Mouse (Mus musculus) midbrain, postnatal 0 days (tissue): ENCODE measurements around the gene Akap13. TPM values are rescaled to one million over a fixed set of nuclear protein-coding genes. Genes with fewer than 3 reads are reported as not detected.

Experiments
- ATAC-seq: fragments of 200-750 bp; cut with Nextera tagmentation; 2 replicates; pipeline ENCODE4 v1.8.0; 2017; ENCODE audit warnings: moderate number of reproducible peaks, mild to moderate bottlenecking, moderate TSS enrichment, moderate library complexity; ENCODE audit not compliant: low FRiP score
- DNase-seq: peaks from one replicate; pipeline ENCODE4 v3.0.0-alpha.2; 2015; ENCODE audit warnings: low spot score
- H3K27ac ChIP-seq: fragments of 300-500 bp; sonication (generic); 2 replicates; pipeline ENCODE4 v1.5.1; 2014; ENCODE audit warnings: low read depth, mild to moderate bottlenecking, low read length, mixed read lengths
- H3K27me3 ChIP-seq: fragments of 300-500 bp; sonication (generic); 2 replicates; pipeline ENCODE4 v1.6.1; 2014; ENCODE audit warnings: low read length, control low read depth, mixed read lengths; ENCODE audit not compliant: insufficient read depth
- H3K36me3 ChIP-seq: fragments of 300-500 bp; sonication (generic); 2 replicates; pipeline ENCODE4 v1.6.1; 2014; ENCODE audit warnings: low read length, control low read depth, mixed read lengths; ENCODE audit not compliant: insufficient read depth
- H3K4me1 ChIP-seq: fragments of 300-500 bp; sonication (generic); 2 replicates; pipeline ENCODE4 v1.6.1; 2014; ENCODE audit warnings: mild to moderate bottlenecking, control low read depth, antibody characterized with exemption, low read length, mixed read lengths; ENCODE audit not compliant: insufficient read depth
- H3K4me2 ChIP-seq: fragments of 300-500 bp; sonication (generic); 2 replicates; pipeline ENCODE4 v1.6.1; 2014; ENCODE audit warnings: low read depth, mild to moderate bottlenecking, low read length, mixed read lengths; ENCODE audit not compliant: poor library complexity, severe bottlenecking
- H3K4me3 ChIP-seq: fragments of 300-500 bp; sonication (generic); 2 replicates; pipeline ENCODE4 v1.5.1; 2014; ENCODE audit warnings: low read depth, mild to moderate bottlenecking, low read length, moderate library complexity
- H3K9ac ChIP-seq: fragments of 300-500 bp; sonication (generic); replicated peaks from 2 replicates; pipeline ENCODE4 v1.6.1; 2014; ENCODE audit warnings: mild to moderate bottlenecking, low read length, moderate library complexity, mixed read lengths; ENCODE audit not compliant: poor library complexity, severe bottlenecking
- H3K9me3 ChIP-seq: fragments of 300-500 bp; sonication (generic); 2 replicates; pipeline ENCODE4 v1.6.1; 2016; ENCODE audit warnings: low read length, control low read depth
- CTCF ChIP-seq: IDR thresholded peaks from 2 replicates; pipeline ENCODE4 v1.5.1; 2016; ENCODE audit warnings: antibody characterized with exemption, mild to moderate bottlenecking
- WGBS: fragments of 180-500 bp; shearing (Covaris S2); extraction: QIAGEN DNeasy Blood & Tissue Kit; methylation state at CpG from one replicate; pipeline ENCODE4 v1.1.7; 2014; 5-methylcytosine and 5-hydroxymethylcytosine counted together
- polyA plus RNA-seq: library from polyadenylated mRNA; unstranded; fragments of >200 nt; fragmentation: Nextera tagmentation; extraction: Ambion mirVana; gene quantifications from 2 replicates; pipeline ENCODE4 v1.2.1, GENCODE M21; 2015
- total RNA-seq: library from RNA; depleted of rRNA; stranded (reverse); fragments of >200 nt; gene quantifications from 2 replicates; pipeline ENCODE4 v1.2.3, GENCODE M21; 2014

The Akap13 gene
- total and polyA plus RNA-seq, 2 experiments from 2014 or later = 11.7 to 24.6 TPM

GRCm38 (mm10) chr7:75700771-75701345 lies 245.5 kb downstream of the Akap13 start:
- no peak for TF ChIP-seq CTCF
- 87% methylated on average over 10 of the region's 10 CpGs for WGBS
- Histone ChIP-seq H3K9me3 (no peaks in the 10 kb centered on the region), H3K36me3 (no peaks in the 10 kb centered on the region; the same call in none of the 2 replicates), H3K9ac (no peak overlapping the region), H3K27me3 (no peaks in the 10 kb centered on the region), H3K4me2 (no peak overlapping the region), H3K4me1 (no peaks in the 10 kb centered on the region), H3K27ac (no peak overlapping the region), H3K4me3 (no peak overlapping the region)
- no peak for DNase-seq
- no peak for ATAC-seq

GRCm38 (mm10) chr7:75701761-75702160 lies 246.4 kb downstream of the Akap13 start:
- Histone ChIP-seq H3K9ac (no peak overlapping the region), H3K36me3 (no peaks in the 10 kb centered on the region; the same call in none of the 2 replicates), H3K4me1 (no peaks in the 10 kb centered on the region), H3K27me3 (no peaks in the 10 kb centered on the region), H3K4me3 (no peak overlapping the region), H3K9me3 (no peaks in the 10 kb centered on the region), H3K27ac (no peak overlapping the region), H3K4me2 (no peak overlapping the region)
- no peak for ATAC-seq
- TF ChIP-seq CTCF = no peak
- no peak for DNase-seq
- 88% methylated on average over 7 of the region's 7 CpGs for WGBS

GRCm38 (mm10) chr7:75702368-75702767 lies 247.0 kb downstream of the Akap13 start:
- H3K4me1 ChIP-seq = no peaks in the 10 kb centered on the region
- H3K36me3 ChIP-seq = no peaks in the 10 kb centered on the region; the same call in none of the 2 replicates
- H3K27ac ChIP-seq = no peak overlapping the region
- WGBS = 97% methylated on average over 3 of the region's 3 CpGs
- ATAC-seq (no peak), DNase-seq (no peak)
- no peaks in the 10 kb centered on the region for H3K9me3 ChIP-seq
- no peak overlapping the region for H3K4me2 ChIP-seq
- no peak for TF ChIP-seq CTCF
- H3K9ac ChIP-seq = no peak overlapping the region
- H3K27me3 ChIP-seq = no peaks in the 10 kb centered on the region
- H3K4me3 ChIP-seq = no peak overlapping the region

DNA sequence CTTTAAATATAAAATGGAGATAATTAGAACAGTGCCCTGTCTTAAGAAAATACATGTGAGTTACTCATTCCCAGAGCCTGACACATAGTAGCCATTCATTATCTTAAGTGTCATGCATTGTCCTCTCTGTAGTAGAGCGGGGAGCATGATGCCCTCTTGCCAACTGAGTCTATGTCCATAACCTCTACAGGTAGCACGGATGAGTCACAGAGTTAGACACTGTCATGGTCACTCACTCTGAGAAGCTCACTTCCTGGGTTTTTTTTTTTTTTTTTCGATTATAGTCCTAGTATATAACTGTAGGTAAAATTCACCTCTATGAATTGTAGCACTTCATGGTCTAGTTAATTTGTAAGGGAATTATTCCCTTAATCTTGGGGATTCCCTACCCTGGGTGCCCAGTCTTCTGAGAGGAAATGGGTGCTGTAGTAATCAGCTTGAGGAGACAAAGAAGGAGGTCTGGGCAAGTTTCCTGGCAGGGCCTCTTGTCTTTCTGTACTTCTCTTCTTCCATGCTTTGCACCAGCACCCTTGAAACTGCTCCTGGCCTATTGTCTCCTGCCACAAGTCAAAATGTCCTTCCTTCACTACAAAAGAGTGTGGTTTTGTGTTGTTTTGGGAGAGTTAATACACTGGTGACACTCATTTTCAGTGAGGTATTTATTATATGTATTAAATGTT lies 247.8 kb downstream of the Akap13 start:
- no peak overlapping the region for H3K27ac ChIP-seq
- no peak overlapping the region for H3K4me2 ChIP-seq
- TF ChIP-seq CTCF = no peak
- no peaks in the 10 kb centered on the region for H3K4me1 ChIP-seq
- no peak for DNase-seq
- no peaks in the 10 kb centered on the region; the same call in 1 of the 2 replicates for H3K36me3 ChIP-seq
- no peaks in the 10 kb centered on the region for H3K27me3 ChIP-seq
- H3K4me3 ChIP-seq = no peak overlapping the region
- ATAC-seq = no peak
- no peaks in the 10 kb centered on the region for H3K9me3 ChIP-seq
- WGBS = 89% methylated on average over 3 of the region's 3 CpGs
- H3K9ac ChIP-seq = no peak overlapping the region

DNA sequence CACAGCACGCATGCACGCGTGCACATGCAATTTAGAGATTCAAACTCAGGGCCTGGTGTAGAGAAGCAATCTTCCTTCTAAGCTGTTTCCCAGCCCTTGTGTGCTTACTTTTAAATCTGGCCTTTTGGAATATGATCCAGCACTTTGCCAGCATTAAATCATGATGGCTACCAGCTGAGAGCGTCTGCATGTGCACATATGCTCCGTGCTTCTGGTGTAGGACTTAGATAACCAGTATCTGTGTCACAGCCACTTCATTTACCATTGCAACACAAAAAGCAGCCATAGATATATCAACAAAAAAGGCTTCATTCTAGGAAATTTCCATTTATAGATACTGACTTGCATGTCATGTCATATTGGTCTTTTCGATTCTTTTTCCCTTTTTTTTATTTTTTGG lies 249.5 kb downstream of the Akap13 start:
- WGBS = 98% methylated on average over 6 of the region's 6 CpGs
- ATAC-seq = no peak
- DNase-seq = no peak
- Histone ChIP-seq H3K27ac (no peak overlapping the region), H3K27me3 (no peaks in the 10 kb centered on the region), H3K4me3 (no peak overlapping the region), H3K36me3 (no peaks in the 10 kb centered on the region; the same call in 1 of the 2 replicates), H3K4me2 (no peak overlapping the region), H3K4me1 (no peaks in the 10 kb centered on the region), H3K9me3 (no peaks in the 10 kb centered on the region), H3K9ac (no peak overlapping the region)
- TF ChIP-seq CTCF = no peak

DNA sequence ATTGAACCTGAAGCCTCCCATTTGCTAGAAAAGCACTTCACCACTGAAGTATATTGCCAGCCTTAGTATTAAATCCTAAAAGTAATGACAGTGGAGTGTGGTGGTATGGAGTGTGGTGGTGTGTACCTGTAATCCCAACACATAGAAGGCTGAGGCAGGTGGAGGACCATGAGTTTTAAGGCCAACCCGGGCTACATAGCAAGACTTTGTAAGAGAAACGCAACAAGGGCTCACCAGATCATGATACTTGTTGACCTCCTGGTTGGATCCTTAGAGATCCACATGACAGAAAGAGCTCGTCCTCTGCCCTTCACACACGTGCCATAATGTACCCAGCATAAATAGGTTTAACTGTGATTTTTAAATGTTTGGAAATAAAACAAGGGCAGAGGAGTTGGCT lies 254.6 kb downstream of the Akap13 start:
- WGBS = 98% methylated on average over 4 of the region's 4 CpGs
- no peak for TF ChIP-seq CTCF
- no peak overlapping the region for H3K4me2 ChIP-seq

More for the DNA sequence above, 254.6 kb downstream of the Akap13 start:
- Histone ChIP-seq H3K27me3 (no peaks in the 10 kb centered on the region), H3K36me3 (no peaks in the 10 kb centered on the region), H3K4me3 (no peak overlapping the region), H3K9ac (no peak overlapping the region), H3K9me3 (no peaks in the 10 kb centered on the region), H3K4me1 (no peaks in the 10 kb centered on the region), H3K27ac (no peak overlapping the region)
- ATAC-seq (no peak), DNase-seq (no peak)
